In the genomic region with DNA sequence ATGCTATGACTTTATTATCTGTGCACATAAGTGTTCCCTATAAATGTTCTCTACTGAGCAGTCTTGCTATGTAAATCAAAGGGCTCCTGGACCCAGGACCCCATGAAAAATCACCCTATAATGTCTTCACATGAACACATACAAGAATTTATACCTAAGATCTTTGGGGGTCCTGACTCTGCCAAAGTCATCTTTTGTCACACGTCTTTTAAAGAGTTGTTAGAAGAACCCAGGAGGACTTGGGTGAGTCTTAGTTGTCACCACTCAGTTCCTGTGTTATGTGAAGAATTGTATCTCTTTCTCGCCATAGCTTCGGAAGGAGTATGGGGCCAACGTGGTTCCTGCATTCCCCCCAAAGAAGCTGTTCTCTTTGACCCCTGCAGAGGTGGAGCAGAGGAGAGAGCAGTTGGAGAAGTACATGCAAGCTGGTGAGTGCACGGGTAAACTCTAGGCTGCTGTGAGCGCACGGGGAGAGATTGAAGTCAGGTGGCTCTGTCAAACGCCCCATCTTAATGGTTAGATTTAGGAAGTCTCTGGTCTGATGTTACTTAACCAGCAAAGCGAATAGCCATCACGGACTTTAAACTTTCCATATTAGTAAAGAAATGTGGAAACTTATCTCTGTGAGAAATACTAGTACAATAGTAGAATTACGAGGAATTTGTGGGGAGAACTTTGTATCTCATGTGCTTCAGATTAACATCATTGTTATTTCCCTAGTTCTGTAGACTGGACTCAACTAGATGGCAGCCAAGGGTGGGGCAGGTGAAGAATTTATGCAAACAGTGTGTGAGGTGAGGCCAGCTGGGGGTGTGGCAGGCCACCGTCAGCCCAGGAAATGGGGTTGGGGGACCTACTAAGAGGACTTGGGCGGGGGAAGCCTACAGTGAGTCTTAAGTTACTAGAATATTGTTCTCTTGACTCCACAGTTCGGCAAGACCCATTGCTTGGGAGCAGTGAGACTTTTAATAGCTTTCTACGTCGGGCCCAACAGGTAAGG, we compare ENCODE assay signal across 9 mouse cellular contexts. TPM values are rescaled to one million over a fixed set of nuclear protein-coding genes. Genes with fewer than 3 reads are reported as not detected.
DNase-seq lines count a peak whose midpoint lies in the region; ATAC-seq lines count a peak whose summit lies in the region.
"Had no signal": no experiment of that assay in that cellular context is flagged by ENCODE, and none has a peak within 500 bp of the region (broad histone marks: within the 10 kb centered on the region; RNA-seq: fewer than 3 reads in every experiment).

No protein-coding gene starts in this region.

- peak overlapping the region; percentile 80 for H3K4me3 ChIP-seq in kidney, embryonic 16.5 days (ENCODE audit: low read length)
- H3K4me3 ChIP-seq in embryonic facial prominence, embryonic 15.5 days (replicated peaks): peak overlapping the region; percentile 71; the same call in 1 of the 2 replicates
- peak overlapping the region; percentile 89 for H3K4me3 ChIP-seq in limb, embryonic 10.5 days
- H3K4me3 ChIP-seq in neural tube, embryonic 12.5 days: peak overlapping the region; percentile 83; the same call in 1 of the 2 replicates

- no peaks in the 10 kb centered on the region for H3K9me3 ChIP-seq in kidney, embryonic 16.5 days (ENCODE audit: low read length)
- H3K9me3 ChIP-seq in embryonic facial prominence, embryonic 15.5 days (replicated peaks): no peaks in the 10 kb centered on the region
- no peaks in the 10 kb centered on the region for H3K9me3 ChIP-seq in limb, embryonic 10.5 days (replicated peaks)
- no peaks in the 10 kb centered on the region for H3K9me3 ChIP-seq in neural tube, embryonic 12.5 days

- H3K9ac ChIP-seq in kidney, embryonic 16.5 days (replicated peaks; ENCODE audit: low read length): peak overlapping the region; percentile 84
- no peak overlapping the region for H3K9ac ChIP-seq in embryonic facial prominence, embryonic 15.5 days
- H3K9ac ChIP-seq in neural tube, embryonic 12.5 days: peak overlapping the region; percentile 92; the same call in 1 of the 2 replicates

- peaks cover 18% of the 10 kb centered on the region for H3K4me1 ChIP-seq in kidney, embryonic 16.5 days (ENCODE audit: insufficient read depth, low read length)
- peaks cover 25% of the 10 kb centered on the region for H3K4me1 ChIP-seq in embryonic facial prominence, embryonic 15.5 days
- peaks cover 22% of the 10 kb centered on the region for H3K4me1 ChIP-seq in limb, embryonic 10.5 days
- peaks cover 20% of the 10 kb centered on the region for H3K4me1 ChIP-seq in neural tube, embryonic 12.5 days

- 88% methylated on average over 16 of the region's 16 CpGs for WGBS in kidney, embryonic 16.5 days
- 87% methylated on average over 16 of the region's 16 CpGs for WGBS in embryonic facial prominence, embryonic 15.5 days
- WGBS in limb, embryonic 10.5 days: 93% methylated on average over 16 of the region's 16 CpGs
- WGBS in neural tube, embryonic 12.5 days: 92% methylated on average over 16 of the region's 16 CpGs

- no peak for ATAC-seq in kidney, embryonic 16.5 days (ENCODE audit: low FRiP score, low TSS enrichment)
- ATAC-seq in embryonic facial prominence, embryonic 15.5 days (ENCODE audit: insufficient number of reproducible peaks, low FRiP score, low TSS enrichment, low read depth): no peak
- ATAC-seq in neural tube, embryonic 12.5 days (ENCODE audit: low FRiP score, low read depth): no peak
- ATAC-seq in inflammation-experienced regulatory T-cells, adult 6 months: no peak

- H3K27me3 ChIP-seq in kidney, embryonic 16.5 days (ENCODE audit: insufficient read depth, low read length): no peaks in the 10 kb centered on the region
- H3K27me3 ChIP-seq in embryonic facial prominence, embryonic 15.5 days: no peaks in the 10 kb centered on the region
- H3K27me3 ChIP-seq in limb, embryonic 10.5 days (ENCODE audit: low read depth, poor library complexity, severe bottlenecking): no peaks in the 10 kb centered on the region
- H3K27me3 ChIP-seq in neural tube, embryonic 12.5 days (replicated peaks): no peaks in the 10 kb centered on the region

- peaks cover 62% of the 10 kb centered on the region for H3K36me3 ChIP-seq in kidney, embryonic 16.5 days (ENCODE audit: insufficient read depth, low read length)
- H3K36me3 ChIP-seq in embryonic facial prominence, embryonic 15.5 days: peaks cover 67% of the 10 kb centered on the region
- H3K36me3 ChIP-seq in limb, embryonic 10.5 days: peaks cover 76% of the 10 kb centered on the region
- peaks cover 69% of the 10 kb centered on the region for H3K36me3 ChIP-seq in neural tube, embryonic 12.5 days

- H3K4me2 ChIP-seq in kidney, embryonic 16.5 days (replicated peaks; ENCODE audit: low read depth, low read length): peak overlapping the region; percentile 80; the same call in 1 of the 2 replicates
- H3K4me2 ChIP-seq in embryonic facial prominence, embryonic 15.5 days (replicated peaks): peak overlapping the region; percentile 77
- peak overlapping the region; percentile 82 for H3K4me2 ChIP-seq in neural tube, embryonic 12.5 days (replicated peaks)

- DNase-seq in kidney, adult 11 months: no peak
- no peak for DNase-seq in limb, embryonic 10.5 days (ENCODE audit: low spot score)
- DNase-seq in spleen, adult 18-20 months: no peak
- DNase-seq in adrenal gland, adult 2 months: no peak
- DNase-seq: thymus, adult 2 months had no signal

- no peak overlapping the region for H3K27ac ChIP-seq in kidney, embryonic 16.5 days (ENCODE audit: low read length)
- H3K27ac ChIP-seq in embryonic facial prominence, embryonic 15.5 days (replicated peaks): no peak overlapping the region
- H3K27ac ChIP-seq in limb, embryonic 10.5 days: no peak overlapping the region
- no peak overlapping the region for H3K27ac ChIP-seq in neural tube, embryonic 12.5 days

RNA-seq across cellular contexts. Expression of a gene that starts 1.6 kb away (rescaled TPM):
- 76.1 and 81.5 TPM in 2 replicates for polyA plus RNA-seq in kidney, embryonic 16.5 days (2015; fragmentation: Nextera tagmentation; extraction: Ambion mirVana)
- 74.4 and 74.7 TPM in 2 replicates for polyA plus RNA-seq in embryonic facial prominence, embryonic 15.5 days (2015; fragmentation: Nextera tagmentation; extraction: Ambion mirVana)
- 85.7 and 89.6 TPM in 2 replicates for polyA plus RNA-seq in limb, embryonic 10.5 days (2016; fragmentation: Nextera tagmentation; extraction: Ambion mirVana)
- 71.7 and 80.3 TPM in 2 replicates for polyA plus RNA-seq in neural tube, embryonic 12.5 days (2016; fragmentation: Nextera tagmentation; extraction: Ambion mirVana)
- 10 to 100 TPM; 38.7 to 45.8 (median 44.4) TPM for polyA plus RNA-seq in inflammation-experienced regulatory T-cells, adult 6 months (2017; shearing (Covaris generic))
- 10 to 100 TPM; 39.5 to 45.7 TPM for total RNA-seq in adrenal gland, adult 2 months (2021)
- 26.8 and 35.7 TPM in 2 replicates for polyA plus RNA-seq in adrenal gland, adult 2 months (2012; rRNA removed)

RNA-seq across cellular contexts. Expression of a gene that starts 1.8 kb away (rescaled TPM):
- 151 and 165 TPM in 2 replicates for polyA plus RNA-seq in kidney, embryonic 16.5 days (2015; fragmentation: Nextera tagmentation; extraction: Ambion mirVana)
- 138 and 150 TPM in 2 replicates for polyA plus RNA-seq in embryonic facial prominence, embryonic 15.5 days (2015; fragmentation: Nextera tagmentation; extraction: Ambion mirVana)
- polyA plus RNA-seq in limb, embryonic 10.5 days (2016; fragmentation: Nextera tagmentation; extraction: Ambion mirVana): 128 and 140 TPM in 2 replicates
- 131 and 134 TPM in 2 replicates for polyA plus RNA-seq in neural tube, embryonic 12.5 days (2016; fragmentation: Nextera tagmentation; extraction: Ambion mirVana)
- polyA plus RNA-seq in inflammation-experienced regulatory T-cells, adult 6 months (2017; shearing (Covaris generic)): 100 to 1,000 TPM in 2 of 3 experiments, 10 to 100 TPM in 1; 96.4 to 122 (median 119) TPM
- 100 to 1,000 TPM in 1 of 2 experiments, 10 to 100 TPM in 1; 85.7 to 115 TPM for total RNA-seq in adrenal gland, adult 2 months (2021)
- 85.1 and 92.2 TPM in 2 replicates for polyA plus RNA-seq in adrenal gland, adult 2 months (2012; rRNA removed)

RNA-seq across cellular contexts. Expression of a gene that starts 7.3 kb away (rescaled TPM):
- polyA plus RNA-seq in kidney, embryonic 16.5 days (2015; fragmentation: Nextera tagmentation; extraction: Ambion mirVana): 9.9 and 10.9 TPM in 2 replicates
- 12.2 and 12.5 TPM in 2 replicates for polyA plus RNA-seq in embryonic facial prominence, embryonic 15.5 days (2015; fragmentation: Nextera tagmentation; extraction: Ambion mirVana)
- 11.8 and 11.9 TPM in 2 replicates for polyA plus RNA-seq in limb, embryonic 10.5 days (2016; fragmentation: Nextera tagmentation; extraction: Ambion mirVana)
- polyA plus RNA-seq in neural tube, embryonic 12.5 days (2016; fragmentation: Nextera tagmentation; extraction: Ambion mirVana): 24.2 and 27.3 TPM in 2 replicates
- polyA plus RNA-seq in inflammation-experienced regulatory T-cells, adult 6 months (2017; shearing (Covaris generic)): 1 to 10 TPM; 3.5 to 6.1 (median 5.4) TPM
- total RNA-seq in adrenal gland, adult 2 months (2021): 10 to 100 TPM; 28.5 to 29.5 TPM
- polyA plus RNA-seq in adrenal gland, adult 2 months (2012; rRNA removed): 75.5 and 77.8 TPM in 2 replicates

RNA-seq across cellular contexts. Expression of a gene that starts 14.8 kb away (rescaled TPM):
- 82.8 and 99.0 TPM in 2 replicates for polyA plus RNA-seq in kidney, embryonic 16.5 days (2015; fragmentation: Nextera tagmentation; extraction: Ambion mirVana)
- 69.0 and 71.5 TPM in 2 replicates for polyA plus RNA-seq in embryonic facial prominence, embryonic 15.5 days (2015; fragmentation: Nextera tagmentation; extraction: Ambion mirVana)
- 120 and 136 TPM in 2 replicates for polyA plus RNA-seq in limb, embryonic 10.5 days (2016; fragmentation: Nextera tagmentation; extraction: Ambion mirVana)
- polyA plus RNA-seq in neural tube, embryonic 12.5 days (2016; fragmentation: Nextera tagmentation; extraction: Ambion mirVana): 86.7 and 90.5 TPM in 2 replicates
- 100 to 1,000 TPM in 1 of 3 experiments, 10 to 100 TPM in 2; 61.8 to 103 (median 81.3) TPM for polyA plus RNA-seq in inflammation-experienced regulatory T-cells, adult 6 months (2017; shearing (Covaris generic))
- 10 to 100 TPM; 51.9 to 67.4 TPM for total RNA-seq in adrenal gland, adult 2 months (2021)
- 34.8 and 47.8 TPM in 2 replicates for polyA plus RNA-seq in adrenal gland, adult 2 months (2012; rRNA removed)

RNA-seq across cellular contexts. Expression of a gene that starts 15.1 kb away (rescaled TPM):
- polyA plus RNA-seq in kidney, embryonic 16.5 days (2015; fragmentation: Nextera tagmentation; extraction: Ambion mirVana): 1.9 and 2.1 TPM in 2 replicates
- 1.1 and 3.0 TPM in 2 replicates for polyA plus RNA-seq in embryonic facial prominence, embryonic 15.5 days (2015; fragmentation: Nextera tagmentation; extraction: Ambion mirVana)
- 1.0 and 1.3 TPM in 2 replicates for polyA plus RNA-seq in limb, embryonic 10.5 days (2016; fragmentation: Nextera tagmentation; extraction: Ambion mirVana)
- polyA plus RNA-seq in neural tube, embryonic 12.5 days (2016; fragmentation: Nextera tagmentation; extraction: Ambion mirVana): 1.5 and 2.4 TPM in 2 replicates
- polyA plus RNA-seq in inflammation-experienced regulatory T-cells, adult 6 months (2017; shearing (Covaris generic)): 1 to 10 TPM in 1 of 3 experiments, under 1 TPM in 2; 0.19 to 3.2 (median 0.29) TPM
- 1 to 10 TPM; 1.1 to 1.4 TPM for total RNA-seq in adrenal gland, adult 2 months (2021)
- 0.52 and 0.94 TPM in 2 replicates for polyA plus RNA-seq in adrenal gland, adult 2 months (2012; rRNA removed)
